Mouse (Mus musculus) lung, embryonic 14.5 days (tissue): Measurements from ENCODE around the gene Churc1. TPM values are rescaled to one million over a fixed set of nuclear protein-coding genes. Genes with fewer than 3 reads are reported as not detected.

Source experiments
- ATAC-seq: fragments of 200-750 bp; cut with Nextera tagmentation; 2 replicates; pipeline ENCODE4 v1.8.0; 2017; ENCODE audit warnings: mild to moderate bottlenecking, moderate TSS enrichment, moderate library complexity; ENCODE audit not compliant: insufficient read depth
- DNase-seq: peaks from one replicate; pipeline ENCODE4 v3.0.0-alpha.2; 2015
- H3K27ac ChIP-seq: fragments of 300-500 bp; sonication (generic); 2 replicates; pipeline ENCODE4 v1.5.1; 2014; ENCODE audit warnings: low read depth, mild to moderate bottlenecking, moderate library complexity
- H3K27me3 ChIP-seq: fragments of 300-500 bp; sonication (generic); 2 replicates; pipeline ENCODE4 v1.6.1; 2014; ENCODE audit warnings: low read length, control low read depth; ENCODE audit not compliant: insufficient read depth
- H3K36me3 ChIP-seq: fragments of 300-500 bp; sonication (generic); 2 replicates; pipeline ENCODE4 v1.6.1; 2014; ENCODE audit warnings: control low read depth; ENCODE audit not compliant: insufficient read depth
- H3K4me1 ChIP-seq: fragments of 300-500 bp; sonication (generic); 2 replicates; pipeline ENCODE4 v1.6.1; 2014; ENCODE audit warnings: antibody characterized with exemption, control low read depth; ENCODE audit not compliant: insufficient read depth
- H3K4me2 ChIP-seq: fragments of 300-500 bp; sonication (generic); 2 replicates; pipeline ENCODE4 v1.6.1; 2014; ENCODE audit warnings: mild to moderate bottlenecking
- H3K4me3 ChIP-seq: fragments of 300-500 bp; sonication (generic); 2 replicates; pipeline ENCODE4 v1.5.1; 2014; ENCODE audit warnings: low read depth, low read length
- H3K9ac ChIP-seq: fragments of 300-500 bp; sonication (generic); 2 replicates; pipeline ENCODE4 v1.6.1; 2014
- H3K9me3 ChIP-seq: fragments of 300-500 bp; sonication (generic); 2 replicates; pipeline ENCODE4 v1.6.1; 2016; ENCODE audit warnings: low read depth, low read length, control low read depth
- CTCF ChIP-seq: IDR thresholded peaks from 2 replicates; pipeline ENCODE4 v1.5.1; 2016; ENCODE audit warnings: antibody characterized with exemption, low read depth
- WGBS: fragments of 180-500 bp; shearing (Covaris S2); extraction: QIAGEN DNeasy Blood & Tissue Kit; methylation state at CpG from one replicate; pipeline ENCODE4 v1.1.7; 2014; 5-methylcytosine and 5-hydroxymethylcytosine counted together
- polyA plus RNA-seq: library from polyadenylated mRNA; unstranded; fragments of >200 nt; fragmentation: Nextera tagmentation; extraction: Ambion mirVana; gene quantifications from 2 replicates; pipeline ENCODE4 v1.2.1, GENCODE M21; 2014

Gene Churc1
- polyA plus RNA-seq, 1 experiment from 2014 or later = 137 TPM

DNA sequence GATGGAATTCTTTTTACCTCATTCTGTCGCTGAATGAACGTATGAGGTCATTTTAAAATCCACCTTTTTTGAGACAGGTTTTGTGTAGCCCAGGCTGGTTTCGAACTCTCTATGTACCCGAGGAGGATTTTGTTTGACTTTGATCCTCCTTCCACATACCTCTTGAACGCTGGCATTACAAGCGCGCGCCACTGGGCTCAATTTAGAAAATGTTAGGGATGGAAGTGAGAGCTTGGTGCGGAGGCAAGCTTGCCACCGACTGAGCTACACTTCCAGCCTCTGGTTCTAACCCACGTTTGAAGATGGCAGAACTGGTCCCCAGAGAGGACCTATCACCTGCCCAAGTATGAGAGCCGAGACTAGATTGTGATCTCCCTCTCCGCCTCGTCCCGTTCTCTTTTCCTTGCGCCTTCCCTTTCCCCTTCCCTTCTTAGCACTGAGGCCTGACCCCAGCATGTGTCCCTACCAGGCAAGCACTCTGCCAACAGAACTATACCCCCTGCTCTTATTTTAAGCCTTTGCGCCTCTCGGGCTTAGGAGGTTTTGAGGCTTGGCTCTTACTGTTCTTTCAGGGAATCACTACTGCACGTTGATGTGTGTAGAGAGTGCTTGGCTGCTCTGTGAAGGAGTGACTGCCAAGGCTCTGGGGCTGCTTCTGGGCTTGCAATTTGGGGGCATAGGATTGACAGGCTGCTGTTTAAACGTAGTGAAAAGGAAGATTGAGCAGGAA, 728 bp downstream of the Churc1 start:
- no peaks in the 10 kb centered on the region for H3K4me1 ChIP-seq
- no peaks in the 10 kb centered on the region for H3K36me3 ChIP-seq
- peak overlapping the region; percentile 72 for H3K4me2 ChIP-seq
- ATAC-seq (peak; percentile 63), DNase-seq (no peak)
- WGBS = 29% methylated on average over 20 of the region's 20 CpGs
- H3K9me3 ChIP-seq = no peaks in the 10 kb centered on the region
- no peak for TF ChIP-seq CTCF
- peak overlapping the region; percentile 70 for H3K4me3 ChIP-seq
- H3K9ac ChIP-seq = peak overlapping the region; percentile 76
- H3K27ac ChIP-seq = no peak overlapping the region
- no peaks in the 10 kb centered on the region for H3K27me3 ChIP-seq

DNA sequence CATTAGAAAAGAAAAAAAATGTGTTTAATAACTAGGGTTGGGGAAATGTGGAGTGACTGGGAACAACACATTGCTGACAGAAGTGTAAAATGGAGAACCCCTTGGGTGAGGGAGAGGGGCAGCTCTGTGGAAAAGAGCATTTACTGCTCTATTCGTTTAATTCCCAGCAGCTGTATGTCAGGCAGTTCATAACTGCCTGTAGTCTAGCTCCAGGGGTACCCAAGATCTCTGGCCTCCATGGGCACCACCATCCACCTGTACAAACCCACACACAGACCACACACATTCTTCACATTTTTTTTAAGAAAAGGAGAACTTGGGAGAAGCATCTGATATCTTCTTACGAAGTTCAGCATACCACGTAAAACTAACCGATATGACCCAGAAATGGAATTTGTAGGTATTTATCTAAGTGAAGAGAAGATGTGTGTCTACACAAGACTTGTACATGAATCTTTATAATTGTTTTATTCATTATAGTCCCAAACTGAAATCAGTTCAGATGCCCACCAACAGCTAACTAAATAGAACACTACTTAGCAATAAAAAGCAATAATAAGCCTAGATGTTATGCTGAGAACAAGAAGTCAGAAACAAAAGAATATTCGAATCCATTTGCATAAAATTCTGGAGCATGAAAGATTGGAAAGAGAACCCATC, 5.6 kb downstream of the Churc1 start:
- no peak overlapping the region for H3K4me3 ChIP-seq
- no peak overlapping the region for H3K9ac ChIP-seq
- H3K27me3 ChIP-seq = no peaks in the 10 kb centered on the region
- ATAC-seq (no peak), DNase-seq (no peak)
- WGBS = 83% methylated on average over 5 of the region's 5 CpGs
- H3K4me2 ChIP-seq = no peak overlapping the region
- no peak overlapping the region for H3K27ac ChIP-seq
- no peaks in the 10 kb centered on the region for H3K9me3 ChIP-seq
- H3K4me1 ChIP-seq = no peaks in the 10 kb centered on the region
- H3K36me3 ChIP-seq = no peaks in the 10 kb centered on the region
- no peak for TF ChIP-seq CTCF

- no peaks in the 10 kb centered on the region for H3K27me3 ChIP-seq
- WGBS = 80% methylated on average over 5 of the region's 5 CpGs
- no peak overlapping the region for H3K4me2 ChIP-seq
- ATAC-seq (no peak), DNase-seq (no peak)
- no peaks in the 10 kb centered on the region for H3K4me1 ChIP-seq
- no peaks in the 10 kb centered on the region for H3K36me3 ChIP-seq
- no peaks in the 10 kb centered on the region for H3K9me3 ChIP-seq
- H3K4me3 ChIP-seq = no peak overlapping the region
- H3K27ac ChIP-seq = no peak overlapping the region
- TF ChIP-seq CTCF = no peak
- H3K9ac ChIP-seq = no peak overlapping the region
Observed at GRCm38 (mm10) chr12:76771540-76771939, 6.2 kb downstream of the Churc1 start.

DNA sequence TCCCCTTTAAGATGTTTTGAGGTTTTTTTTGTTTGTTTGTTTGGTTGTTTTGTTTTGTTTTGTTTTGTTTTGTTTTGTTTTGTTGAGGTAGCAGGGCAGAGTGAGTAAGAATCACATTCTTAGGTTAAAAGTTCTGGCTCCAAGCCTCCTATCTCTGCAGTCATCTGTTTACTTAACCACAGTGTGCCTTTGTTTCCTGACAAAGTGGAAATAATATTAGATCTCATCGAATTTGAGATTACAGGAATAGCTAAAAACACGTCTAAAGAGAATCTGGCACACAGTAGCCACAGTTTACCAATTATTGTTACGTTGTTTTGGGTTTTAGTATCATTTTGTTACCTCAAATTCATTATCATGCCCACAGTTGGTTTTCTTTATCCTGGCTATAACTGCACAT, 9.3 kb downstream of the Churc1 start:
- DNase-seq (no peak), ATAC-seq (no peak)
- H3K9me3 ChIP-seq = no peaks in the 10 kb centered on the region
- WGBS = 55% methylated on average over 3 of the region's 3 CpGs
- no peaks in the 10 kb centered on the region for H3K27me3 ChIP-seq
- H3K4me1 ChIP-seq = no peaks in the 10 kb centered on the region
- no peak overlapping the region for H3K27ac ChIP-seq
- H3K4me3 ChIP-seq = no peak overlapping the region
- H3K4me2 ChIP-seq = no peak overlapping the region
- no peaks in the 10 kb centered on the region for H3K36me3 ChIP-seq
- H3K9ac ChIP-seq = no peak overlapping the region
- TF ChIP-seq CTCF = no peak

GRCm38 (mm10) chr12:76775132-76775531, 9.8 kb downstream of the Churc1 start:
- DNase-seq (no peak), ATAC-seq (no peak)
- no peaks in the 10 kb centered on the region for H3K4me1 ChIP-seq
- WGBS = 60% methylated on average over 4 of the region's 4 CpGs
- H3K4me3 ChIP-seq = no peak overlapping the region
- no peaks in the 10 kb centered on the region for H3K27me3 ChIP-seq
- H3K27ac ChIP-seq = no peak overlapping the region
- H3K4me2 ChIP-seq = no peak overlapping the region
- no peaks in the 10 kb centered on the region for H3K36me3 ChIP-seq
- no peak overlapping the region for H3K9ac ChIP-seq
- H3K9me3 ChIP-seq = no peaks in the 10 kb centered on the region
- TF ChIP-seq CTCF = no peak

- ATAC-seq (no peak), DNase-seq (no peak)
- Histone ChIP-seq H3K4me2 (no peak overlapping the region), H3K9ac (no peak overlapping the region), H3K9me3 (no peaks in the 10 kb centered on the region), H3K4me1 (no peaks in the 10 kb centered on the region), H3K27ac (no peak overlapping the region), H3K4me3 (no peak overlapping the region), H3K27me3 (no peaks in the 10 kb centered on the region), H3K36me3 (no peaks in the 10 kb centered on the region)
- no peak for TF ChIP-seq CTCF
- WGBS = 46% methylated on average over 5 of the region's 5 CpGs
Observed at GRCm38 (mm10) chr12:76776898-76777297, 11.6 kb downstream of the Churc1 start.

DNA sequence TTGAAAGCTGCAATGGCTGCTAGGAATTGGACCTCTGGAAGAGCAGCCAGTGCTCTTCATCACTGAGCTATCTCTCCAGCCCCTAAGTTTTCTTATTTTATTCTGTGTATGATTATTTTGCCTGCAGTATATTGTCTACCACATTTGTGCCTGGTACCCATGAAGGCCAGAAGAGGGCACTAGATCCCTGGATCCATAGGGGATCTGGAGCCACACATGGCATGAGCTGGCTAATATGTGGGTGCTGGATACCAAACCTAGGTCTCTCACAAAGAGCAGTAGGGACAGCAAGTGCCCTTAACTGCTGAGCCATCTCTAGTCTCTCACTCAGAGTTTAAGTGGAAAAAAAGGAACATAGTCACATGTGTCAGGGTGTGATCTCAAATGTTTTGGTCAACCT, 12.5 kb downstream of the Churc1 start:
- Histone ChIP-seq H3K4me3 (no peak overlapping the region), H3K9me3 (no peaks in the 10 kb centered on the region), H3K27me3 (no peaks in the 10 kb centered on the region), H3K4me1 (no peaks in the 10 kb centered on the region), H3K27ac (no peak overlapping the region), H3K9ac (no peak overlapping the region), H3K36me3 (no peaks in the 10 kb centered on the region), H3K4me2 (no peak overlapping the region)
- DNase-seq (no peak), ATAC-seq (no peak)
- peak; percentile 40 for TF ChIP-seq CTCF
